Mouse (Mus musculus): ENCODE measurements around the gene Hsd17b14. TPM values are rescaled to one million over a fixed set of nuclear protein-coding genes. Genes with fewer than 3 reads are reported as not detected.

The Hsd17b14 gene
- polyA plus RNA-seq, 1 experiment from 2014 or later: 5.4 TPM

- ATAC-seq (replicated peaks; ENCODE audit: low FRiP score) (no peak), DNase-seq (ENCODE audit: low spot score) (no peak)
- 72% methylated on average over 8 of the region's 8 CpGs for WGBS
- Histone ChIP-seq H3K9ac (ENCODE audit: low read depth, low read length) (peak overlapping the region; percentile 67; the same call in 1 of the 2 replicates), H3K36me3 (ENCODE audit: control insufficient read depth, insufficient read depth, low read length) (no peaks in the 10 kb centered on the region), H3K4me3 (ENCODE audit: low read depth, low read length) (peak overlapping the region; percentile 43; the same call in 1 of the 2 replicates), H3K4me2 (peak overlapping the region; percentile 79), H3K9me3 (ENCODE audit: control insufficient read depth, low read length) (no peaks in the 10 kb centered on the region), H3K4me1 (replicated peaks; ENCODE audit: control insufficient read depth, insufficient read depth, low read length) (peaks cover 47% of the 10 kb centered on the region), H3K27me3 (replicated peaks; ENCODE audit: control insufficient read depth, insufficient read depth, low read length) (no peaks in the 10 kb centered on the region), H3K27ac (ENCODE audit: low read depth, low read length) (peak overlapping the region; percentile 95)
Observed at GRCm38 (mm10) chr7:45567112-45567779, 12.6 kb downstream of the Hsd17b14 start.

GRCm38 (mm10) chr7:45567780-45568516 lies 13.3 kb downstream of the Hsd17b14 start:
- under 1% methylated on average over 24 of the region's 24 CpGs for WGBS
- H3K4me1 ChIP-seq (replicated peaks; ENCODE audit: control insufficient read depth, insufficient read depth, low read length): peaks cover 48% of the 10 kb centered on the region
- no peaks in the 10 kb centered on the region for H3K36me3 ChIP-seq (ENCODE audit: control insufficient read depth, insufficient read depth, low read length)

GRCm38 (mm10) chr7:45568601-45569473 lies 14.1 kb downstream of the Hsd17b14 start:
- peaks cover 54% of the 10 kb centered on the region for H3K4me1 ChIP-seq (replicated peaks; ENCODE audit: control insufficient read depth, insufficient read depth, low read length)
- peak overlapping the region; percentile 79 for H3K4me2 ChIP-seq
- peak overlapping the region; percentile 95 for H3K27ac ChIP-seq (ENCODE audit: low read depth, low read length)
- no peaks in the 10 kb centered on the region for H3K9me3 ChIP-seq (ENCODE audit: control insufficient read depth, low read length)
- no peak for DNase-seq (ENCODE audit: low spot score)
- peak overlapping the region; percentile 66 for H3K9ac ChIP-seq (ENCODE audit: low read depth, low read length)
- WGBS: 47% methylated on average over 10 of the region's 10 CpGs
- peak overlapping the region; percentile 38 for H3K4me3 ChIP-seq (ENCODE audit: low read depth, low read length)
- no peaks in the 10 kb centered on the region for H3K27me3 ChIP-seq (replicated peaks; ENCODE audit: control insufficient read depth, insufficient read depth, low read length)
- ATAC-seq (replicated peaks; ENCODE audit: low FRiP score): peak; percentile 69
- H3K36me3 ChIP-seq (ENCODE audit: control insufficient read depth, insufficient read depth, low read length): no peaks in the 10 kb centered on the region; the same call in 1 of the 2 replicates

More at GRCm38 (mm10) chr7:45567780-45568516, 13.3 kb downstream of the Hsd17b14 start:
- peak; percentile 94 for DNase-seq (ENCODE audit: low spot score)
- Histone ChIP-seq H3K9me3 (ENCODE audit: control insufficient read depth, low read length) (no peaks in the 10 kb centered on the region), H3K27ac (ENCODE audit: low read depth, low read length) (peak overlapping the region; percentile 95), H3K9ac (ENCODE audit: low read depth, low read length) (peak overlapping the region; percentile 67), H3K4me3 (ENCODE audit: low read depth, low read length) (peak overlapping the region; percentile 43), H3K27me3 (replicated peaks; ENCODE audit: control insufficient read depth, insufficient read depth, low read length) (no peaks in the 10 kb centered on the region), H3K4me2 (peak overlapping the region; percentile 79)
- peak; percentile 94 for ATAC-seq (replicated peaks; ENCODE audit: low FRiP score)

GRCm38 (mm10) chr7:45570103-45570741 lies 15.5 kb downstream of the Hsd17b14 start, which contains the start of gene Bcat2:
Gene Bcat2 (plus strand): TSS chr7:45570153.
- peak within 1 kb of the TSS; percentile 81 for H3K4me3 ChIP-seq (ENCODE audit: low read depth, low read length)
- H3K27ac ChIP-seq (ENCODE audit: low read depth, low read length): peak within 1 kb of the TSS; percentile 95
- ATAC-seq (replicated peaks; ENCODE audit: low FRiP score) (peak; percentile 58), DNase-seq (ENCODE audit: low spot score) (peak; percentile 81)
- peak within 1 kb of the TSS; percentile 90 for H3K9ac ChIP-seq (ENCODE audit: low read depth, low read length)
- H3K36me3 ChIP-seq (ENCODE audit: control insufficient read depth, insufficient read depth, low read length): peaks cover 2% of the 10 kb centered on the region
- H3K9me3 ChIP-seq (ENCODE audit: control insufficient read depth, low read length): no peaks in the 10 kb centered on the region
- H3K27me3 ChIP-seq (replicated peaks; ENCODE audit: control insufficient read depth, insufficient read depth, low read length): no peaks in the 10 kb centered on the region
- H3K4me1 ChIP-seq (replicated peaks; ENCODE audit: control insufficient read depth, insufficient read depth, low read length): peaks cover 54% of the 10 kb centered on the region
- WGBS: under 1% methylated on average over 42 of the region's 42 CpGs
- peak within 1 kb of the TSS; percentile 79 for H3K4me2 ChIP-seq

GRCm38 (mm10) chr7:45571966-45572365 lies 17.3 kb downstream of the Hsd17b14 start:
- no peak for DNase-seq (ENCODE audit: low spot score)
- Histone ChIP-seq H3K9me3 (ENCODE audit: control insufficient read depth, low read length) (no peaks in the 10 kb centered on the region), H3K9ac (ENCODE audit: low read depth, low read length) (no peak overlapping the region), H3K4me2 (peak overlapping the region; percentile 68), H3K27me3 (replicated peaks; ENCODE audit: control insufficient read depth, insufficient read depth, low read length) (no peaks in the 10 kb centered on the region), H3K4me3 (ENCODE audit: low read depth, low read length) (peak overlapping the region; percentile 81; the same call in 1 of the 2 replicates), H3K36me3 (ENCODE audit: control insufficient read depth, insufficient read depth, low read length) (peaks cover 11% of the 10 kb centered on the region), H3K4me1 (replicated peaks; ENCODE audit: control insufficient read depth, insufficient read depth, low read length) (peaks cover 51% of the 10 kb centered on the region), H3K27ac (ENCODE audit: low read depth, low read length) (no peak overlapping the region)
- 20% methylated on average over 1 of the region's 1 CpGs for WGBS
- no peak for ATAC-seq (replicated peaks; ENCODE audit: low FRiP score)

- ATAC-seq (replicated peaks; ENCODE audit: low FRiP score) (no peak), DNase-seq (ENCODE audit: low spot score) (no peak)
- WGBS: 70% methylated on average over 8 of the region's 8 CpGs
- H3K27me3 ChIP-seq (replicated peaks; ENCODE audit: control insufficient read depth, insufficient read depth, low read length): no peaks in the 10 kb centered on the region
- H3K9me3 ChIP-seq (ENCODE audit: control insufficient read depth, low read length): no peaks in the 10 kb centered on the region
- H3K36me3 ChIP-seq (ENCODE audit: control insufficient read depth, insufficient read depth, low read length): peaks cover 11% of the 10 kb centered on the region
- peak overlapping the region; percentile 48 for H3K4me3 ChIP-seq (ENCODE audit: low read depth, low read length)
- H3K9ac ChIP-seq (ENCODE audit: low read depth, low read length): 0 out of 2 replicates have a peak overlapping the region, but pooled peaks have one; percentile 36
- peaks cover 37% of the 10 kb centered on the region for H3K4me1 ChIP-seq (replicated peaks; ENCODE audit: control insufficient read depth, insufficient read depth, low read length)
- H3K4me2 ChIP-seq: peak overlapping the region; percentile 54
- H3K27ac ChIP-seq (ENCODE audit: low read depth, low read length): no peak overlapping the region
Observed at GRCm38 (mm10) chr7:45573954-45574353, 19.3 kb downstream of the Hsd17b14 start.

- 76% methylated on average over 15 of the region's 15 CpGs for WGBS
- Histone ChIP-seq H3K4me1 (replicated peaks; ENCODE audit: control insufficient read depth, insufficient read depth, low read length) (peaks cover 30% of the 10 kb centered on the region), H3K4me2 (peak overlapping the region; percentile 54)
Observed at GRCm38 (mm10) chr7:45574472-45575379, 20.0 kb downstream of the Hsd17b14 start.

More at GRCm38 (mm10) chr7:45574472-45575379, 20.0 kb downstream of the Hsd17b14 start:
- no peaks in the 10 kb centered on the region for H3K27me3 ChIP-seq (replicated peaks; ENCODE audit: control insufficient read depth, insufficient read depth, low read length)
- peaks cover 11% of the 10 kb centered on the region for H3K36me3 ChIP-seq (ENCODE audit: control insufficient read depth, insufficient read depth, low read length)
- peak overlapping the region; percentile 48 for H3K4me3 ChIP-seq (ENCODE audit: low read depth, low read length)
- ATAC-seq (replicated peaks; ENCODE audit: low FRiP score): no peak
- peak overlapping the region; percentile 1; the same call in 1 of the 2 replicates for H3K9ac ChIP-seq (ENCODE audit: low read depth, low read length)
- DNase-seq (ENCODE audit: low spot score): no peak
- peak overlapping the region; percentile 38 for H3K27ac ChIP-seq (ENCODE audit: low read depth, low read length)
- no peaks in the 10 kb centered on the region for H3K9me3 ChIP-seq (ENCODE audit: control insufficient read depth, low read length)
